Mouse (Mus musculus): ENCODE data around the gene Mesp1. TPM values are rescaled to one million over a fixed set of nuclear protein-coding genes. Genes with fewer than 3 reads are reported as not detected.
A peak's percentile ranks its signal among the peaks of the same experiment; 100 is the strongest.

Gene Mesp1
- under 1 TPM in 1 of 2 experiments, not detected in 1; 0.27 TPM for total RNA-seq (2021)
- long read RNA-seq, experiment 1, partial matches to known transcripts: 0 of 1 reads
- long read RNA-seq, experiment 1, other reads (novel, unspliced or antisense): 0 of 1 reads
- long read RNA-seq, experiment 2: 0 reads

GRCm38 (mm10) chr7:79793688-79794087, at the start of gene Mesp1:
TSS of gene Mesp1 (minus strand) at chr7:79793788.
- intact Hi-C loops (cut with DNase I): no loop called here
- no peak for TF ChIP-seq CTCF (IDR thresholded peaks at IDR 0.05)
- H3K4me3 ChIP-seq: peak within 1 kb of the TSS; percentile 43
- no peak within 1 kb of the TSS for H3K27ac ChIP-seq
- no peak for DNase-seq (ENCODE audit: extremely low spot score in 1 of 2, low spot score in 2 of 2)

DNA sequence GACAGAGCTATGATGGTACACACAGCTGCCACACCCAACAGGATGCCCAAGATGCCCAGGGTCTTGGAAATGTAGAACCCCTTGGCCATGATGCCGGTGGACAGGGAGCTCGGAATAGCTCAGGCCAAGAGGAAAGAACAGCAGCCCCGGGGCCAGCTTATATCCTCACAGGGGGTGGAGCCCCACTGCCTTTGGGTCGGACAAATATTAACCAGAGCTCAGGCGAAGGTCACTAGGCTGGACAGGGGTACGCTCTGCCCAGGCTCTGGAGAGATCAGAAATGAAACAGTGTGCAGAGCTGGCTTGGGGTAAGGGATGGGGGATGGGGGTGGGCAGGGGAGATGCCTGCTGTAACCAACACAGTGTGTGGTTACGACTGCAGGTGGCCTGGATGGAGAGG, 48.6 kb upstream of the Mesp1 start:
- Histone ChIP-seq H3K4me3 (no peak overlapping the region), H3K27ac (no peak overlapping the region)
- TF ChIP-seq CTCF (IDR thresholded peaks at IDR 0.05): no peak
- intact Hi-C loops (cut with DNase I): no loop called here
- no peak for DNase-seq (ENCODE audit: extremely low spot score in 1 of 2, low spot score in 2 of 2)

DNA sequence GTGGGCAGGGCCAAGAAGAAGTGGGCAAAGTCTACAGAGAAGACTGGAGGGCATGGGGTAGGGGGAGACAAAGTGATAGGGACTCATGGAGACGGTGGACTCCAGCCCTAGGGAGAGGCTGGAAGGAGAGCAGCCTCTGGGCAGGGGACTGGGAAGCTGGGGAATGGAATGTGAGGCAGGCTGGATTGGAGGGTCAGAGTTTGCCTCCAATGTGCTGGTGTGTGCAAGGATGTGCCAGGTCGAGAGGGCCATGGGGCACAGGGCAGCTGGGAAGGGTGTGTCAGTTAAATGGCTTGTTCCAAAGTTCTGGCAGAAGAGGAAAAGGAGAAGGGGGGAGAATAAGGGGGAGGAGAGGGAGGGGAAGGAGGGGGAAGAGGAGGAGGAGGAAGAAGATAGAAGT, 43.7 kb upstream of the Mesp1 start:
- TF ChIP-seq CTCF (IDR thresholded peaks at IDR 0.05): no peak
- no peak for DNase-seq (ENCODE audit: extremely low spot score in 1 of 2, low spot score in 2 of 2)
- Histone ChIP-seq H3K4me3 (no peak overlapping the region), H3K27ac (no peak overlapping the region)
- intact Hi-C loops (cut with DNase I): no loop called here

GRCm38 (mm10) chr7:79835196-79835595, 41.6 kb upstream of the Mesp1 start:
- intact Hi-C loops (cut with DNase I): no loop called here
- DNase-seq (ENCODE audit: extremely low spot score in 1 of 2, low spot score in 2 of 2): no peak
- Histone ChIP-seq H3K27ac (no peak overlapping the region), H3K4me3 (no peak overlapping the region)
- no peak for TF ChIP-seq CTCF (IDR thresholded peaks at IDR 0.05)

- intact Hi-C loops (cut with DNase I): no loop called here
- H3K4me3 ChIP-seq: no peak overlapping the region
- DNase-seq (ENCODE audit: extremely low spot score in 1 of 2, low spot score in 2 of 2): no peak
- no peak overlapping the region for H3K27ac ChIP-seq
- no peak for TF ChIP-seq CTCF (IDR thresholded peaks at IDR 0.05)
These were observed 39.4 kb upstream of the Mesp1 start for GRCm38 (mm10) chr7:79832980-79833379.

DNA sequence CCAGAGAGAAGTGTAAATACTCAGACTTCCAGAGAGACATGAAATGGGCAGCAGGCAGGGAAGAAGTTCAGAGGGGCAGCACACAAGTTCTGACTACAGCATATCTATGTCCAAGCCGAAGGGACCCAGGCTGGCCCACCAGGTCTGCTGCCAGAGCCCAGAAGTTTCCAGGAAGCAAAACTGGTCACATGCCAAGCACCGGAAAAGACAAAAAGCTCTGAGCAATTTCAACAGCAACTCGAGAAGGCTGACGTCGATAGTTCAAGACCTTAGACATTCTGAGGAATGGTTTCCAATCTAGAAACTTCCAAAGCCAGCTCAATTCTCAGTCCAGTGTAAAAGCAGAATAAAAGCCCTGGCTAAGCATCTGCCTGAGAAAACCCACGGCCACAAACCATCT, 38.0 kb upstream of the Mesp1 start:
- no peak for DNase-seq (ENCODE audit: extremely low spot score in 1 of 2, low spot score in 2 of 2)
- no peak for TF ChIP-seq CTCF (IDR thresholded peaks at IDR 0.05)
- Histone ChIP-seq H3K27ac (no peak overlapping the region), H3K4me3 (no peak overlapping the region)
- intact Hi-C loops (cut with DNase I): no loop called here

DNA sequence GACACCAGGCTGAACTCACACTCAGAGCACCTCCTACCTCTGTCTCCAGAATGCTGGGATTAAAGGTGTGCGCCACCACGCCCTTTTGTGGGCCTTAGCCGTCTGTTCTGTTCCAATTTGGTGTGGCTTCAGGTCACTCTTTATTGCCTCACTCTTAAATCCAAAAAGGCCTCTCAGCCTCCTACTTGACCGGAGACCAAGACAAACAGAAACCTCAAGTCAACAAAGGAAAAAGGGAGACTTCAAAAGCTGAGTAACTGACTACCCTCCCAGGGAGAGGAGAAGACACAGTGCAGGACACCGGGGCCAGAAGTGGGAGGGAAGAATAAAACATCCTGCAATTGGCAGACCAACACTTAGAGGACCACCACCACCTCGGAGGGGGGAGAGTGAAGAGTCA, 37.6 kb upstream of the Mesp1 start:
- intact Hi-C loops (cut with DNase I): no loop called here
- TF ChIP-seq CTCF (IDR thresholded peaks at IDR 0.05): no peak
- Histone ChIP-seq H3K4me3 (no peak overlapping the region), H3K27ac (no peak overlapping the region)
- no peak for DNase-seq (ENCODE audit: extremely low spot score in 1 of 2, low spot score in 2 of 2)

- Histone ChIP-seq H3K4me3 (no peak overlapping the region), H3K27ac (no peak overlapping the region)
- TF ChIP-seq CTCF (IDR thresholded peaks at IDR 0.05): no peak
- intact Hi-C loops (cut with DNase I): no loop called here
- no peak for DNase-seq (ENCODE audit: extremely low spot score in 1 of 2, low spot score in 2 of 2)
These were observed 34.8 kb upstream of the Mesp1 start for GRCm38 (mm10) chr7:79828341-79828740.

GRCm38 (mm10) chr7:79822092-79822695, 28.6 kb upstream of the Mesp1 start:
- intact Hi-C loops (cut with DNase I): no loop called here
- no peak overlapping the region for H3K27ac ChIP-seq
- no peak for DNase-seq (ENCODE audit: extremely low spot score in 1 of 2, low spot score in 2 of 2)
- TF ChIP-seq CTCF (IDR thresholded peaks at IDR 0.05): no peak
- H3K4me3 ChIP-seq: no peak overlapping the region

- DNase-seq (ENCODE audit: extremely low spot score in 1 of 2, low spot score in 2 of 2): no peak
- no peak for TF ChIP-seq CTCF (IDR thresholded peaks at IDR 0.05)
- intact Hi-C loops (cut with DNase I): no loop called here
These were observed 26.4 kb upstream of the Mesp1 start for GRCm38 (mm10) chr7:79819996-79820395.

DNA sequence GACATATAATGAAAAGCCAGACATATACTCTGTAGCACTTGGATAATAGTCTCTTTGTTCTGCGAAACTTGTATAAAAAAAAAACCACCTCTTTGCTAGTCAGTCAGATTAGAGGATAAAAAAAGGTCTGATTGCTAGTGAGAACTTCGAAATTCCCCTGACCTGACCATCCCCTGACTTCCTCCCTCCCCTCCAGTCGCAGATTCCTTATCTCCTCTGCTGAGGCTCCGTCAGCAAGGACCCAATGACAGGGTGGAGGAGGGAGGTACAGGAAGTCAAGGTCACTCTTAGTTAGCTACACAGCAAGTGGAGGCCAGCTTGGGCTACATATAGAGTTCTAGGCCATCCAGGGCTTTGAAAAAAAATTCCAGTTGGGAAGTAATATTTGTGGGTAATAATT, 25.9 kb upstream of the Mesp1 start:
- intact Hi-C loops (cut with DNase I): no loop called here
- H3K4me3 ChIP-seq: no peak overlapping the region
- no peak for DNase-seq (ENCODE audit: extremely low spot score in 1 of 2, low spot score in 2 of 2)
- H3K27ac ChIP-seq: no peak overlapping the region
- TF ChIP-seq CTCF (IDR thresholded peaks at IDR 0.05): no peak

More at GRCm38 (mm10) chr7:79819996-79820395, 26.4 kb upstream of the Mesp1 start:
- no peak overlapping the region for H3K4me3 ChIP-seq
- H3K27ac ChIP-seq: no peak overlapping the region

- intact Hi-C loops (cut with DNase I): no loop called here
- H3K27ac ChIP-seq: no peak overlapping the region
- TF ChIP-seq CTCF (IDR thresholded peaks at IDR 0.05): no peak
- DNase-seq (ENCODE audit: extremely low spot score in 1 of 2, low spot score in 2 of 2): no peak
- no peak overlapping the region for H3K4me3 ChIP-seq
These were observed 24.7 kb upstream of the Mesp1 start for GRCm38 (mm10) chr7:79818321-79818720.

DNA sequence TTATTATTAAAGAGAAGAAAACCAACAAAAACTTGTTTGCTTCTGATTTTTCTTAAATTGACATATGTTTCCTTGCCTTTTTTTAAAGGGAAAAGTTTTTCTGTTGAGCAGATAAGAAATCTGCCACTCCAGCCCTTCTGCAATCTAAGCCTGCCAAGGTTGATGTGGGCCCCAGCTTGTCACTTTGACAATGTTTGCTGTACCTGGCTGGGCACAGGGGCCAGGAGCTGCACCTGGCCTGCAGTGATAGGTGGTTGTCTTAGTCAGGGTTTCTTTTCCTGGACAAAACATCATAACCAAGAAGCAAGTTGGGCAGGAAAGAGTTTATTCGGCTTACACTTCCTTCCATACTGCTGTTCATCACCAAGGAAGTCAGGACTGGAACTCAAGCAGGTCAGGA, 19.8 kb upstream of the Mesp1 start:
- H3K4me3 ChIP-seq: no peak overlapping the region
- intact Hi-C loops (cut with DNase I): no loop called here
- TF ChIP-seq CTCF (IDR thresholded peaks at IDR 0.05): no peak
- DNase-seq (ENCODE audit: extremely low spot score in 1 of 2, low spot score in 2 of 2): no peak
- no peak overlapping the region for H3K27ac ChIP-seq

Measured in left cerebral cortex, adult 2 months (tissue).